Mouse (Mus musculus) cerebellum, adult 2 months (tissue): ENCODE data around the gene Fam186a.

Experiments used
- CTCF ChIP-seq: fragments of 200-500 bp; IDR thresholded peaks from 2 replicates; pipeline ENCODE4 v1.5.1; 2011; ENCODE audit warnings: low read depth, mild to moderate bottlenecking, control low read depth, low read length, moderate library complexity, borderline replicate concordance; ENCODE audit not compliant: insufficient read depth
- POLR2A ChIP-seq: fragments of 200-500 bp; IDR thresholded peaks from 2 replicates; pipeline ENCODE4 v1.6.1; 2011; ENCODE audit warnings: low read length, control low read depth, borderline replicate concordance; ENCODE audit not compliant: insufficient read depth

DNA sequence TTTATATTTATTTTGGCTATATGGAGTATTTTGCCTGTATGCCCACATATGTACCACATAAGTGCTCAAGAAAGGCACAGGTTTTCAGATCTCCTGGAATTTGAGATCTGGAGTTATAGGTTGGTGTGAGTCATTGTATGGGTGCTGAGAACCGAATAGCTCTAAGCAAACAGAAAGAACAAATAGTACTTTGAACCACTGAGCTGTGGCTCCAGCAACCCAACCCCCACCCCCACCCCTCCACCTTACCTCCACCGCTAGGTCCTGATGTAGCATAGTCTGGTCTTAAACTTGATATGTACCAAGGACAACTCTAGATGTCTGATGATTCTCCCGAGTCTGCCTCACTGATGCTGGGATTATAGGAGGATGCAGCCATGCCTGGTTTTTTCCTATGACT, 49.6 kb downstream of the Fam186a start:
- TF ChIP-seq CTCF (no peak), POLR2A (no peak)
